Mouse (Mus musculus) cerebellum, adult 9-11 months (tissue): ENCODE results near the gene Cd200r4.
"Not testable (repeated sequence)": the region's sequence is repeated elsewhere in the genome, so short reads cannot be mapped to it uniquely, and the experiment has no call there.

Experiments used
- DNase-seq: peaks from one replicate; pipeline ENCODE4 v3.0.0; 2022

Gene Cd200r4

GRCm38 (mm10) chr16:44811544-44811943, at the start of gene Cd200r4:
Cd200r4 (plus strand) TSS chr16:44811733.
- DNase-seq: no peak

- DNase-seq: no peak
Measured at GRCm38 (mm10) chr16:44761811-44762210, 49.7 kb upstream of the Cd200r4 start.

GRCm38 (mm10) chr16:44765555-44766319, 45.8 kb upstream of the Cd200r4 start, which contains the start of gene Cd200r1:
Cd200r1 (plus strand) TSS chr16:44765736.
- DNase-seq: no peak

DNA sequence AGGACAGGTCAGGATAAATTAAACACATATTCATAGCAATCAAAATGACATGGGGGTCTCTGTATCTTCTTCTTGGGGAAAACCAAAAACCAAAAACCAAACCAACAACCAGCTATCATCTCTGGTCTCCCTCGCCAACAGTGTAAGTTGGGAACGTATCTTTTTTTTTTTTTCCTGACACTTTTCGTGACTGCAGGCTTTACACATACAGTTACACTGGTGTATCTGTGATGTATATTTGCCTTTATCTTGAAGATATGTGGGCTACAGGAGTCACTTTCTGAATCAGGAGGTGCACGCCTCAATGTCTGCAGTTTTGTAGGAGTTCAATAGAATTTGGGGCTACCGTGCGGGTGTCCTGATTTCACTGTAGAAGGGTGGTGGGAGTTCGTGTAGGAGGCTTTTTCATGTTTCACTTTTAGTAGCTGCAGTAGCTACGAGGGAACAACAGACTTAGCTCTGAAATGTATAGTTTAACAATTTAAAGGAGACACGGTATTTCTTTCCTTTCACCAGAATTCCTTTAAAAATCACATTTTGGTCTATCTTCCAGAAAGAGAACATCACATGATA, 45.1 kb upstream of the Cd200r4 start:
- DNase-seq: no peak

DNA sequence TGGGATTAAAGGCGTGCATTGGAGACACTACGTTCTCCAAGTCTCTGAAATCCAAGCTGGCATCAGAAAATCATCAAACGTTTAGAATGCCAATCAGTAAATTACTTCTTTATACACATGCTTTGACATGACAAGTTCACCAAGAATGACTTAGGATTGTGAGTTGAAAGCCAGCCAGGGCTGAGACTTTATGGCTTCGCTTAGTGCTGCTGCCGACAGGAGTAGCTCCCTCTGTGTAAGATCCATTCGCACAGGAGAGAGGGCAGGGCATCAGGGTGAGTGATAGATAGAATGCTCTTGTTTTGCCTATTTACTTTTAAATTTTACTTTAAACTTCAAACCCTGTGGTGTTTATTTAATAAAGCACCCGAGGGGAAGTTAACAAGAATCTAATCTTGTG, 44.0 kb upstream of the Cd200r4 start:
- DNase-seq: no peak

DNA sequence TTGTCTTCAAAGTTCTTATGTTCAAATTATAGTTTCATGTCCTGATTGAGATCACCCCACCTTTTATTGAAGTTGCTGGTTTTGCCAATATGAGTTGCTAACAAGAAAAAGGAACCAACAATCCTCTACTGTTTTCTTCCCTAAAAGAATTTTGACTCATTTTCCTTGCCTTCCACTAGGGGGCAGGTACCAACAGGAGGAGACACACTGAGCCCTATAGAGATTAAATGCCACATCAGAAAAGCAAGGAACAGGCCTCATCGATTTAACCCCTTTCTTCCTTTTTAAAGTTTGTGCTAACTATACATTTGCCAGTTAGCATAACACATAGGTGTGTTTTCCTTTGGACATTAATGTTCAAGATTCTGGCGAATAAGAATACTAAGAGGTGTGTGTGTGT, 43.6 kb upstream of the Cd200r4 start:
- DNase-seq: no peak

- no peak for DNase-seq
Measured at GRCm38 (mm10) chr16:44772577-44772976, 39.0 kb upstream of the Cd200r4 start.

DNA sequence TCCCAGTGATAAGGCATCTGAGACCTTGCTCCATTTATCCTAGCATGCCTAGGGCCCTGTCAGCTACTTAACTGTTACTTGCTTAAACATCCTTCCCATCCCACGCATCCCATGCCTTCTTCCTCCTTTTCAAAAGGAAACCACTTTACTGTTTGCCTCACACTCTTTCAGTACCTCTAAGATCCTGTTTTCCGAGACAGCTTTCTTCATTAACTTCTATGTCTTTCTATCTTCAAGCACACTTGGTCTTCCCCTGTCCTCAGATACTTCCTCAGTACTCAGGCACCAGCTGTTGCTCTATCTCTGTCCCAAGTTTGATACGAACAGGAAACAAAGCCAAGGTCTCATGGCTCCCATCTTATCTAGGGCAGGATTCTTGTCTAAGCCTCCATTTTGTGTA, 37.9 kb upstream of the Cd200r4 start:
- DNase-seq: no peak

DNA sequence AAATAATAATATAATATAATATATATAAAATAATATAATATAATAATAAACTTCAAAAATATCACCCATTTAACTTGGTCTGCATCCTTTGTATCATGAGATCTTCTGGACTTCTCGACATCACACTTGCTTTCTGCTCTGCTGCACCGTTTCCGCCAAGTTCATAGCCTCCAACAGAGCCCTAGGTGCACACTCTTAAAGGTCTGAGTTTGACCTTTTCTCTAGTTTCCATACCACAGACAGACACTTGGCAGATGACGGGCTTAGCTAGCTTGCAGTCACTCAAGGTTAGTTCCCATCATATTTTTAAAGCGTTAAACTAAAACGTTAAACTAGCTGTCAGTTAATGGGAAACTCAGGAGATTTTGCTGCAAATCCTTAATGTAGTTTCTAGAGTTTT, 37.3 kb upstream of the Cd200r4 start:
- no peak for DNase-seq

GRCm38 (mm10) chr16:44778538-44779147, 32.9 kb upstream of the Cd200r4 start:
- DNase-seq: no peak

DNA sequence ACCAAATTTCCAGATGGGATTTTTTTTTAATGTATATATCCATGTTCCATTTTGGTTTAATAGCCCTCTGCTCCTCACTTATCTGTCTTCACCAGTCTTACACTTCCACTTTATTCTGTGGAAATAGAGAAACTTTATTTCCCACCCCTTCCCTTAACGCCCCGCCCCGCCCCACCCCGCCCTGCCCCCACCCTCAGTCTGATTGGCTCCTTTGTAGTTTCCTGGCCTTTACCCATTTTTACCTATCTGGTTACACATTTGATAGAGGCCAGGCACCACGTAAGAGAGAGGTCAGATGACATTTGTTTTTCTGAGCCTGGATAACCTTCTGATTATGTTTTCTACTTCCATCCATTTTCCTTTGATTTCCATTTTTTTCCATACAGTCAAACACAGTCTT, 32.0 kb upstream of the Cd200r4 start:
- no peak for DNase-seq

DNA sequence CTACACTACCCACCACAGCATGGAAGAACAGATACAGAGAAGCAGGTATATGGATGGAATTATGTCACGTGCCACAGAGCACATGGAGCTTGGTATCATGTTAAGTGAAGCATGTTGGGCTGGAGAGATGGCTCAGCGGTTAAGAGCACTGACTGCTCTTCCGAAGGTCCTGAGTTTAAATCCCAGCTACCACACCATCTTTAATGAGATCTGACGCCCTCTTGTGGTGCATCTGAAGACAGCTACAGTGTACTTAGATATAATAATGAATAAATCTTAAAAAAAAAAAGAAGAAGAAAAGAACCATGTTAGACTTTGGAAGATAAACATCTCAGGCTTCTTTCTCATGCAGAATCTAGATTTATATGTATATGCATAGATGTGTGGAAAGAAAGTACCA, 30.8 kb upstream of the Cd200r4 start:
- no peak for DNase-seq

DNA sequence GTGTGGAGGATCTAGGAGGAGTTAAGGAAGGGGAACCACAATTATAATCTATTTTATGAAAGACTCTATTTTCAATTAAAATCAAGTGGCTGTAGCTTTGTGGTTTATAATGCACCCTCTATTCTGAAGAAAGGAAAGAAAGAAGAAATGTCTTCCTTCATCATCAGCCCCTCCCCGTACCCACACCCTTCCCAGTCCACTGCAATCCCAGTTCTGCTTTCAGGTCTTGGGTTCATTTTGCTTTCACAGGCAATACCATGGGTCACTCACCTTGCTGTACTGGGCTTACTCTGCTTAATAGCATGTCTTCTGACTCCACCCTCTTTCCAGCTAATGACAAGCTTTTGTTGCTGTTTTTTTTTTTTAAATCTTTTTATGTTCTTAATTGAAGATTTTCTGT, 24.6 kb upstream of the Cd200r4 start:
- DNase-seq: no peak

GRCm38 (mm10) chr16:44794416-44794815, 17.1 kb upstream of the Cd200r4 start:
- DNase-seq: no peak

DNA sequence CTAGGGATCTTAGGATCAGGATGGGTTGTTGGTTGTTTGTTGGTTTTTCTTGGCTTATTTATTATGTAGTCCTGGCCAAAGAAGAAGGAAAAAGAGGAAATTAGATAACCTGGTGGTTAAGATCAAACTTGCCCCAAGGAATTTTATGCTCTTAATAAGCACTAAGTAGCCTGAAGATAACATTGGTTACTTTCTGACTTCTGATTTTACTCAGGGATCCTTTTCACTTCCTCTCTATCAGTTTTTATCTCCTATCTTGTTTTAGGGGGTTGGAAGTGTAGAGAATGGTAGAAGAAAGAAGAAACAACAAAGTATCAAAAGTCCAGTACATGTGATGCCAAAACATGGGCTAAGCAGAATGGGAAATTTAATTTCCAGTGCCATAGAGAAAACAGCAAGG, 5.6 kb upstream of the Cd200r4 start:
- no peak for DNase-seq

DNA sequence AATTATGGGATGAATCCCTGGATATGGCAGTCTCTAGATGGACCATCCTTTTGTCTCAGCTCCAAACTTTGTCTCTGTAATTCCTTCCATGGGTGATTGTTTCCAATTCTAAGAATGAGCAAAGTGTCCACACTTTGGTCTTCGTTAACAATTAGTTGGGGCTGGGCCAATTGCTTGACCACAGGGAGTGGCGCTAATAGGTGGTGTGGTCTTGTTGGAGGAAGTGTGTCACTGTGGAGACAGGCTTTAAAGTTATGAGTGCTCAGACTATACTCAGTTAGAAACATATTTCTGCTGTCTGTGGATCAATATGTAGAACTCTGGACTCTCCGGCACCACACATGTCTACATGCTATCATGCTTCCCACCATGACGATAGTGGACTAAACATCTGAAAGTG, 1.3 kb upstream of the Cd200r4 start:
- not testable (repeated sequence) for DNase-seq

GRCm38 (mm10) chr16:44812468-44813065, 1.0 kb downstream of the Cd200r4 start:
- no peak for DNase-seq

DNA sequence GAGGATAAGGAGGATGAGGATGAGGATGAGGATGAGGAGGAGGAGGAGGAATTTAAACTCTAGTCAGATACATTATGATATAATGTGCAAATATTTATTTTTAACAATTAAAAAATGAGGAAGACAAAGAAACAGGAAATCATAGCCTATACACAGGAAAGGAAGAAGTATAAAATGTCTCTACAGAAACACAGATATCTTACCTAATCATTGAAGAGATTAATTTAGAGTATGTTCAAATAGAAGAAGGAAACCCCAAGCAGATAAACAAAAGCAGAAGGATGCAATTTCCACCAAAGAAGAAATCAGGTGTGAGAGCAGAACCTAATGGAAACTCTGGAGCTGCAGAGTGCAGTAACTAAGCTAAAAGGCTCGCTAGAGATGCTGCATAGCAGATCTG, 6.5 kb downstream of the Cd200r4 start:
- DNase-seq: no peak

- no peak for DNase-seq
Measured at GRCm38 (mm10) chr16:44820545-44820944, 9.0 kb downstream of the Cd200r4 start.

GRCm38 (mm10) chr16:44832286-44832685, 20.8 kb downstream of the Cd200r4 start:
- DNase-seq: no peak

DNA sequence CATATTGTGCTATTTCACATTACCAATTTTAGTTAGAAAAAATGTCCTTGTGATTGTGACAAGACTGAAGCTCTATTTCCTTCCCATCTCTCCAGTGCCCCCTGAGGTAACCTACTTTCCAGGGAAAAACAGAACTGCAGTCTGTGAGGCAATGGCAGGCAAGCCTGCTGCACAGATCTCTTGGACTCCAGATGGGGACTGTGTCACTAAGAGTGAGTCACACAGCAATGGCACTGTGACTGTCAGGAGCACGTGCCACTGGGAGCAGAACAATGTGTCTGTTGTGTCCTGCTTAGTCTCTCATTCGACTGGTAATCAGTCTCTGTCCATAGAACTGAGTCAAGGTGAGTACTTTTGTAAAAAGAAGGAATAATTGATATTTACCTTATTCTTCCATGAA, 21.7 kb downstream of the Cd200r4 start:
- not testable (repeated sequence) for DNase-seq

GRCm38 (mm10) chr16:44866797-44867196, 55.3 kb downstream of the Cd200r4 start, which contains the start of gene Cd200r2:
Cd200r2 (plus strand) TSS chr16:44867097.
- no peak for DNase-seq

- DNase-seq: no peak
Measured at GRCm38 (mm10) chr16:44875178-44875577, 63.6 kb downstream of the Cd200r4 start.

DNA sequence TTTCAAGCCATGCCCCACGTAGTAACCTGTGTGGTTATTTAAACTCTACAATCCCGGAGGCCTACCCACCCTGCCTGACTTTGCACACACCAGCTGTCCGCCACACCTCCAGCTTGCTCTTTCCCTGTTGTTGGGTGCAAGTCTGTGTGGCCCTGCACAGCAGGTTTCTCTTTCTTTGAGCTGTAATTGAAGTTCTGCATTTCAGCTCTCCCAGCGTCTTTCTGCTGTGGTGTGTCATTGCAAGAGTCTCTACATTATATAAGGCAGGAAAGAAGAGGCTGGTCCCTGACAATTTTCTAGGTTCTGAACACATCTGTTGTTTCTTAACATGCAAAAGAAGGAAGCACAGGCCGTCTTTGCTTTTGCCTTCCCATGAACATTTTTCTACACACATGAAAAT, 65.1 kb downstream of the Cd200r4 start:
- DNase-seq: no peak
